Mouse (Mus musculus) midbrain, embryonic 16.5 days (tissue): ENCODE measurements around the gene Mras. TPM values are rescaled to one million over a fixed set of nuclear protein-coding genes. Genes with fewer than 3 reads are reported as not detected.

ENCODE experiments used
- ATAC-seq: fragments of 200-750 bp; cut with Nextera tagmentation; 2 replicates; pipeline ENCODE4 v1.8.0; 2017; ENCODE audit warnings: moderate TSS enrichment
- H3K27ac ChIP-seq: fragments of 300-500 bp; sonication (generic); 2 replicates; pipeline ENCODE4 v1.5.1; 2014; ENCODE audit warnings: mild to moderate bottlenecking, low read length, mixed read lengths
- H3K27me3 ChIP-seq: fragments of 300-500 bp; sonication (generic); 2 replicates; pipeline ENCODE4 v1.6.1; 2014; ENCODE audit warnings: low read depth, low read length, mixed read lengths; ENCODE audit not compliant: control insufficient read depth, insufficient read depth
- H3K36me3 ChIP-seq: fragments of 300-500 bp; sonication (generic); 2 replicates; pipeline ENCODE4 v1.6.1; 2014; ENCODE audit warnings: mild to moderate bottlenecking, low read length, moderate library complexity, mixed read lengths; ENCODE audit not compliant: control insufficient read depth, insufficient read depth
- H3K4me1 ChIP-seq: fragments of 300-500 bp; sonication (generic); 2 replicates; pipeline ENCODE4 v1.6.1; 2014; ENCODE audit warnings: mild to moderate bottlenecking, low read length, mixed read lengths; ENCODE audit not compliant: control insufficient read depth, insufficient read depth
- H3K4me2 ChIP-seq: fragments of 300-500 bp; sonication (generic); 2 replicates; pipeline ENCODE4 v1.6.1; 2014; ENCODE audit warnings: mild to moderate bottlenecking, low read length, mixed read lengths
- H3K4me3 ChIP-seq: fragments of 300-500 bp; sonication (generic); 2 replicates; pipeline ENCODE4 v1.5.1; 2014; ENCODE audit warnings: low read depth, mild to moderate bottlenecking, low read length, moderate library complexity, mixed read lengths
- H3K9ac ChIP-seq: fragments of 300-500 bp; sonication (generic); 2 replicates; pipeline ENCODE4 v1.6.1; 2014; ENCODE audit warnings: low read depth, low read length, mixed read lengths
- H3K9me3 ChIP-seq: fragments of 300-500 bp; sonication (generic); replicated peaks from 2 replicates; pipeline ENCODE4 v1.6.1; 2014; ENCODE audit warnings: mild to moderate bottlenecking, low read length, mixed read lengths; ENCODE audit not compliant: control insufficient read depth, poor library complexity, severe bottlenecking
- WGBS: fragments of 180-500 bp; shearing (Covaris S2); extraction: QIAGEN DNeasy Blood & Tissue Kit; methylation state at CpG from one replicate; pipeline ENCODE4 v1.1.7; 2014; 5-methylcytosine and 5-hydroxymethylcytosine counted together
- polyA plus RNA-seq: library from polyadenylated mRNA; unstranded; fragments of >200 nt; fragmentation: Nextera tagmentation; extraction: Ambion mirVana; gene quantifications from 2 replicates; pipeline ENCODE4 v1.2.1, GENCODE M21; 2015

The Mras gene
- polyA plus RNA-seq, 1 experiment from 2014 or later: 51.2 TPM

DNA sequence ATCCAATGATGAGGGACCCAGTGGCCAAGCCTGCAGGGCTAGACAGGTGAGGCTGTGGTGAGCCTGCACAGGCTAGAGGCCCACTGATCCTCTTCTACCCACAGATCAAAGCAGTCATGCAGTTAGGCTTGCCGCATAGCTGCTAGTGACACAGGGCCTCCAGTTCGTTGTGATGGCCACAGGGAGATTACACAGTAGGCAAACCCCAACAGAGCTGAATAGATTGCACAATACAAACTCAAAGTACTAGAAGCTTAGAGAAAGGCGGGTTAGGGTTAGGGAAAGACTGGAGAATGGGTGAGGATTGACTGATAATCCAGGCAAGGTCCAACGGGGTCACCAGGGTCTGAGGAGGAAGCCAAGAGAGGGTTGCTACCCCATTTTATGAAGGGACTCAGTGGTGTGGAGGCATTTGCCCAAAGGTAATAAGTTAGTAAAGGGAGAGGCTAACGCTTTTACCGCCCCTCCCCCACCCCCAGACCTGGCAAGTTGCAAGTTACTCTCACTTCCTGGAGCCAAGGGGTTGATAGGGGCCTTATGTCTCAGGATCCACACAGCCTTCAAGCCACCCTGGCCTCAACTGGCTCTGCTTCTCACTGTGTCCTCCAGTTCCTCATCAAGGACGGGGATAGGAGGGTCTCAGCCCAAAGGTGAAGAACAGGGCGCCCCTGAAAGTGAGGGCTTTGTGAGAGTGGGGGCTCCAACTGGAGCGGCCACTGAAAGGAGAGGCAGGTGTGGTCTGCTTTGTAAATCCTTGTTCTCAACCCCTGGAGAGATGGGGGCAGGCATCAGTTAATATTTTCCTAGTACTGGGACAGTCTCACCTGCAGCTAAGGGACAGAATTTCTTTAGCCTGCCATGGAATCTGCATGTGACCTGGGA is 13.2 kb downstream of the Mras start:
- Histone ChIP-seq H3K4me3 (no peak overlapping the region), H3K36me3 (no peaks in the 10 kb centered on the region), H3K27me3 (no peaks in the 10 kb centered on the region), H3K4me1 (0 out of 2 replicates have a peak, but pooled peaks cover 3% of the 10 kb centered on the region), H3K4me2 (no peak overlapping the region), H3K9ac (no peak overlapping the region), H3K27ac (no peak overlapping the region), H3K9me3 (no peaks in the 10 kb centered on the region)
- WGBS: 62% methylated on average over 9 of the region's 9 CpGs
- no peak for ATAC-seq

DNA sequence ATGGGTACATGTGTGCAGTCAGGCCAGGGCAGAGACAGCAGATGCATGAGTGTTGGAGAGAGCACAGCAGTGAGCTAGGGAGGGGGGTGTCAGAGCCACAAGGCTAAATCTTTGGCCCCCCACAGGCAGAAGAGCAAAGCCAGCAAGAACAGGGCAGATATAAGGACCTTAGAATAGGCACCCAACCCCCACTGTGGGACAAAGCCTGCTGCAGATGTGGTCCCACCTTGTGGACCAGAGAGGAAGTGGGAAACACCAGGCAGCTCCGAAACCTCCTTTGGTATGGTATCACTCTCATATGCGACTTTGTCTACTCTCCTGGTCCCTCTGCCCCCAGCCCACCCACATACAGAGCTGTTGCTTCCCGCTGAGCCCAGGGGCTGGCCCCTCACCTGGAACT is 15.3 kb downstream of the Mras start:
- 73% methylated on average over 3 of the region's 3 CpGs for WGBS
- Histone ChIP-seq H3K27ac (no peak overlapping the region), H3K27me3 (no peaks in the 10 kb centered on the region), H3K4me1 (peaks cover 17% of the 10 kb centered on the region; the same call in 1 of the 2 replicates), H3K36me3 (no peaks in the 10 kb centered on the region), H3K9me3 (no peaks in the 10 kb centered on the region), H3K4me3 (no peak overlapping the region), H3K9ac (no peak overlapping the region), H3K4me2 (no peak overlapping the region)
- ATAC-seq: no peak

GRCm38 (mm10) chr9:99419951-99420701 is 17.1 kb downstream of the Mras start:
- Histone ChIP-seq H3K4me2 (no peak overlapping the region), H3K4me3 (no peak overlapping the region), H3K4me1 (peaks cover 24% of the 10 kb centered on the region), H3K27ac (no peak overlapping the region), H3K9me3 (no peaks in the 10 kb centered on the region), H3K36me3 (no peaks in the 10 kb centered on the region), H3K27me3 (no peaks in the 10 kb centered on the region), H3K9ac (no peak overlapping the region)
- 74% methylated on average over 8 of the region's 8 CpGs for WGBS
- ATAC-seq: no peak

- Histone ChIP-seq H3K36me3 (no peaks in the 10 kb centered on the region), H3K4me2 (no peak overlapping the region), H3K4me1 (peaks cover 31% of the 10 kb centered on the region), H3K4me3 (no peak overlapping the region), H3K9me3 (no peaks in the 10 kb centered on the region), H3K27me3 (no peaks in the 10 kb centered on the region), H3K9ac (no peak overlapping the region), H3K27ac (peak overlapping the region; percentile 71)
- 59% methylated on average over 5 of the region's 5 CpGs for WGBS
- peak; percentile 66 for ATAC-seq
These were observed 18.8 kb downstream of the Mras start for GRCm38 (mm10) chr9:99418377-99418776.

GRCm38 (mm10) chr9:99417288-99417846 is 19.8 kb downstream of the Mras start:
- 53% methylated on average over 4 of the region's 4 CpGs for WGBS
- Histone ChIP-seq H3K36me3 (no peaks in the 10 kb centered on the region), H3K4me3 (no peak overlapping the region), H3K4me1 (peaks cover 31% of the 10 kb centered on the region), H3K4me2 (no peak overlapping the region), H3K9ac (no peak overlapping the region), H3K27ac (peak overlapping the region; percentile 71), H3K9me3 (no peaks in the 10 kb centered on the region), H3K27me3 (no peaks in the 10 kb centered on the region)
- peak; percentile 75 for ATAC-seq

GRCm38 (mm10) chr9:99416809-99417208 is 20.4 kb downstream of the Mras start:
- H3K9me3 ChIP-seq: no peaks in the 10 kb centered on the region
- no peak for ATAC-seq
- no peak overlapping the region for H3K4me2 ChIP-seq
- H3K27ac ChIP-seq: peak overlapping the region; percentile 53
- H3K4me1 ChIP-seq: peaks cover 31% of the 10 kb centered on the region
- H3K27me3 ChIP-seq: no peaks in the 10 kb centered on the region
- no peaks in the 10 kb centered on the region for H3K36me3 ChIP-seq
- no peak overlapping the region for H3K9ac ChIP-seq
- 88% methylated on average over 3 of the region's 3 CpGs for WGBS
- no peak overlapping the region for H3K4me3 ChIP-seq

GRCm38 (mm10) chr9:99411785-99412184 is 25.4 kb downstream of the Mras start:
- Histone ChIP-seq H3K4me2 (no peak overlapping the region), H3K27me3 (no peaks in the 10 kb centered on the region), H3K36me3 (no peaks in the 10 kb centered on the region), H3K4me1 (peaks cover 19% of the 10 kb centered on the region), H3K27ac (no peak overlapping the region), H3K9ac (no peak overlapping the region), H3K4me3 (no peak overlapping the region), H3K9me3 (no peaks in the 10 kb centered on the region)
- no peak for ATAC-seq
- 95% methylated on average over 4 of the region's 4 CpGs for WGBS

GRCm38 (mm10) chr9:99411093-99411492 is 26.1 kb downstream of the Mras start:
- Histone ChIP-seq H3K9ac (no peak overlapping the region), H3K36me3 (no peaks in the 10 kb centered on the region), H3K4me3 (no peak overlapping the region), H3K9me3 (no peaks in the 10 kb centered on the region), H3K4me1 (peaks cover 14% of the 10 kb centered on the region), H3K27ac (no peak overlapping the region), H3K4me2 (no peak overlapping the region), H3K27me3 (no peaks in the 10 kb centered on the region)
- no peak for ATAC-seq
- 92% methylated on average over 5 of the region's 5 CpGs for WGBS

DNA sequence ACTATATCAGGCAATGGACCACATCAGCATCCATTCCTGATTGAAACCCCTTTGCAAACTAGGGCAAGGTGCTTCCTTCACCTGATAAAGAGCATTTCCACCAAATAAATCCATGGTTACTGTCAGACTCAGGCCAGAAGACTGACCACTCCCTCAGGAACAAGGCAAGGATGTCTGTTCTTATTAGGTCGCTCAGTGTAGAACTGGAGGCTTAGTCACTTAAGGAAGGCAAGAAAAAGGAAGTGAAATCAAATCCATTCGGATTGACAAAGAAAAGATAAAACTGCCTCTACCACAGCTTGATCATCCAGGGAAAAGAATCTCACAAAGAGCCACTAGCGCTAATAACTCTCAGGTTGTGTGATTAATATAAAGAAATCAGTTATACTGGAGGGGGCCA is 27.9 kb downstream of the Mras start:
- Histone ChIP-seq H3K4me1 (peaks cover 3% of the 10 kb centered on the region; the same call in 1 of the 2 replicates), H3K4me3 (no peak overlapping the region), H3K27ac (no peak overlapping the region), H3K36me3 (no peaks in the 10 kb centered on the region), H3K27me3 (no peaks in the 10 kb centered on the region), H3K9me3 (no peaks in the 10 kb centered on the region), H3K4me2 (no peak overlapping the region), H3K9ac (no peak overlapping the region)
- WGBS: 73% methylated on average over 3 of the region's 3 CpGs
- no peak for ATAC-seq
